Mouse (Mus musculus): Measurements from ENCODE around the gene Tor1aip1.
A peak's percentile ranks its signal among the peaks of the same experiment; 100 is the strongest.
"Not testable (repeated sequence)": the region's sequence is repeated elsewhere in the genome, so short reads cannot be mapped to it uniquely, and the experiment has no call there.

Gene Tor1aip1

DNA sequence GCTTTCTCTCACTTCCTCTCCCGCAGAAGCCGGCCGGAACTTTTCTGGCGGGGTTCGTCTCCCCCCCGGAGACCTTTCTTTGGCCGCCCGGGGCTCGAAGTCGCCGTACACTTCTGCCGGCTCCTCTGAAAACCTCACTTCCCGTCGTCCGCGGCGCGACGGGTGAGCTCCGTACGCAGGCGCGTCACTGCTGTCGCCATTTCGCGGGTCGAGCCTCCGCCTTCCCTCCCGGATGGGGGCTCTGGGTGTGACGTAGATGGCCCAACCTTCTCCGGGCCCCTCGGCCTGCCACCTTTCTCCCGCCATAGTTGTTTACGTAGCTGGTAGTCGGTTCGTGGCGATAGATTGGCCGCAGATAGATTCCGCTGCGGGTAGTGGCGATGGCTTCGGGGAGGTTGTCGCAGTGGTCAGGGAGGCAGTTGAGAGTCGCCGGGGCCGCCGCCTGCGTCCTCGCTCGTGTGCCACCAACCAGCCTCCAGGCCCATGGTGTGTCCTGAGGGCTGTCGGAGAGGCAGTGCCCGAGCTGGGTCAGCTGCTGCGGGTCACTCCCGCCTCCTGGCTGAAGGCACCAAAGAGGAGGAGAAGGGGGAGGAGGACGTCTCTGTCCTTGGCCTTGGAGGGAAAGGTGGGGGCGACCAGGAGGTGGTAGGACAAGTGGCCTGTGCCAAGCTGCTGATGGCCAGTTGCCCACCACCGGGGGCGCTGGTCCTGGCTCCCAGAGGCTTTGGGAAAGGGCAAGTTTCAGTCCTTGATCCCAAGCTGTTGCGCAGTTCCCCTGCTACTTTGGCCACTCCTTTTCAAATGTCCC, at the start of gene Tor1aip1:
Gene Tor1aip1, minus strand, starts transcription at position 551 of the 808 bp plus-strand sequence.
- peak; percentile 94 to 97 for DNase-seq (ENCODE audit: low read depth in 1 of 2, low spot score in 2 of 2)

DNA sequence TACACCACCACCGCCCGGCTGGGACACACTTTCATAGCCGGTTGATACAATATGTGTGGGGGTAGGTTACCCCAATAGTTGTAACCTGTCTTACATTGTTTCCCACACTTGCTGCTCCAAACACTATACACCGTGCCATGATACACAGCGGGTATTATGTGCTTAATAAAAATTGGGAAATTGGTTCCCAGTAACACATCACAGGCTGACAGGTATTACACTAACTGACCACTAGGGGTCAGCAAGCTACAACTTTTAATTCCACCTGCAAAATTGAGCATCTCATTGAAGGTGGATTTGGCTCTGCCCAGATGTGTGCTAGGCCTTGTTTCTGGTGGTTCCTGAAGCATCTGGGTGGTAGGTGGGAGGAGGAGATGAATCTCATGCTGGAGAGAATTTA, 49.5 kb upstream of the Tor1aip1 start:
- DNase-seq (ENCODE audit: low read depth in 1 of 2, low spot score in 2 of 2): no peak

- no peak for DNase-seq (ENCODE audit: low read depth in 1 of 2, low spot score in 2 of 2)
These were observed 48.3 kb upstream of the Tor1aip1 start for GRCm38 (mm10) chr1:156084603-156085002.

DNA sequence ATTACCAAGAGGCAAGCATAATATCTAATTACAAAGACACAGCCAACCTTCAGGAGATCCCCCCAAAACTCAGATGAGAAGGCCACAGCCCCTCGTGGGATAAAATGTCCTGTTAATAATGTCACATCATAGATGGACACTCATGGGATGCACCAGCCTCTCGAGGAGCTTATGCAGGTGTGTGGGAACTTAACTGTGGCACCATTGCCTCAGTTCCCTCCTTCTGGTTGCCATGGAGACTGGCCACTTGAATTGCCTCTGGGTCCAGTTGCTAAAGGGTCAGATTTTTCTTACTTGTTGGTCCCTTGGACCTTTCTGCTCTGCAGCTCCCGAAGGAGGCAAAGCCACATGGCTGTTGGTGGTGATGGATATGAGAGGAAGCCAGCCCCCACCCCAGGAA, 41.4 kb upstream of the Tor1aip1 start:
- no peak for DNase-seq (ENCODE audit: low read depth in 1 of 2, low spot score in 2 of 2)

- DNase-seq (ENCODE audit: low read depth in 1 of 2, low spot score in 2 of 2): no peak
These were observed 40.2 kb upstream of the Tor1aip1 start for GRCm38 (mm10) chr1:156076474-156076873.

DNA sequence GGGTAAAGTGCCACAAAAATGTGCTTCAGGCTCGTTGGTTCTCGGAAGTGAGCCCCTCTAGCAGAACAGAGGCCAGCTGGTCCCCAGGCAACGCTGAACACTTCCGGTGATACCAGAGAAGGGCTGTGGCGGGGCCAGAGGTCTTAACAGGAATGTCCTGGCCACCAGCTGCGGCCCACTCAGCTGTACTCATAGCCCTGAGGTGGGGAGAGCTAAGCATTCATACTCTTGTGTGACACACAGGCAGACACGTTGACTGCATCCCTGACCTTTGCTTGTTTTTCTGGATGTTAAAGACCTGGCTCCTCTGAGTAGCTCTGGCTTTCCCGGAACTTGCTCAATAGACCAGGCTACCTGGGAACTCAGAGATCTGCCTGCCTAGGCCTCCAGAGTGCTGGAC, 38.3 kb upstream of the Tor1aip1 start:
- no peak for DNase-seq (ENCODE audit: low read depth in 1 of 2, low spot score in 2 of 2)

DNA sequence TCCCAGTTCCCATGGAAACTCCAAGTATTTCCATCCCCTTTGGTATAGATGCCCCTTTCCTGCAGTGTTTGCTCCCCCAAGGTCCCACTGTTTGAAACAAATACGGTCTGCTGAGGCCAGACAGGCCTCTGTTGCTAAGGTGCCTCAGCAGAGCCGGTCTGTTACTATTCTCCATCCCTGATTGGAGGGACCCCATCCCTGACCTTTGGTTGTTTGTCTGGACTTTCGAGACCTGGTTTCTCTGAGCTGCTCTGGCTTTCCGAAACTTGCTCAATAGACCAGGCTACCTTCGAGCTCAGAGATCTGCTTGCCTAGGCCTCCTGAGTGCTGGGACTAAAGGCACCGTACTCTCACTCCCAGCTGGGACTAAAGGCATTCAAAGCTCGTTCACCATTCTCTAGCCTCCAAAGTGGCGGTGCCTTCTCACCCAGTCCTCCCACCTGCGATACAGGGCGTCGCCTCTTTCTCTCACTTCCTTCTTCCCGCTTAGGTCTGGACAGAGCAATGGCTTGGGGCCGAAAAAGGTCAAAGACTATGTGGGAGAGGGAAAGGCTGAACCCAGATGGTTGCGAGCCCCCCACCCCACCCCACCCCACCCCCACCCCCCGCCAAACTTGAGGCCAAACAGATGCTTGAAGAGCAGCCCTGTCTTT, 37.0 kb upstream of the Tor1aip1 start:
- DNase-seq (ENCODE audit: low read depth in 1 of 2, low spot score in 2 of 2): no peak

- no peak for DNase-seq (ENCODE audit: low read depth in 1 of 2, low spot score in 2 of 2)
These were observed 33.8 kb upstream of the Tor1aip1 start for GRCm38 (mm10) chr1:156070106-156070505.

- peak in 1 of 2 experiments; percentile 32 for DNase-seq (ENCODE audit: low read depth in 1 of 2, low spot score in 2 of 2)
These were observed 29.9 kb upstream of the Tor1aip1 start for GRCm38 (mm10) chr1:156066133-156066532.

- no peak for DNase-seq (ENCODE audit: low read depth in 1 of 2, low spot score in 2 of 2)
These were observed 25.9 kb upstream of the Tor1aip1 start for GRCm38 (mm10) chr1:156062193-156062592.

DNA sequence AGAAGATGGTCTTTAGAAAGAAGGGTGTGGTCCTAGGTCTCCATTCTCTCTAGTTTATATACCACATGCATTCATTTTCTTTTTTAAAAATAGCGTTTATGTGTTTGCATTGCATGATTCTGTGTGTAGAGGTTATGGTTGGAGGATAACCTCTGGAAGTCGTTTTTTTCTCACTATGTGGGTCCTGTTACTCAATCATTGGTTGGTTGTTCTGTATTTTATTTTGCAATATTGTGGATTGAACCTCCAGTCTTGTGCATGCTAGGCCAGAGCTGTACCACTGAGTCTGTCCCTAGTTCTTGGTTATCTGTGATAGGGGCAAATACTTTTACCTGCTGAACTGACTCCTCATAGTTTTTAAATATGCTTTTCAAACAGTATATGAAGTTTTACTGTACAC, 21.9 kb upstream of the Tor1aip1 start:
- no peak for DNase-seq (ENCODE audit: low read depth in 1 of 2, low spot score in 2 of 2)

GRCm38 (mm10) chr1:156046688-156047087, 10.4 kb upstream of the Tor1aip1 start:
- no peak for DNase-seq (ENCODE audit: low read depth in 1 of 2, low spot score in 2 of 2)

DNA sequence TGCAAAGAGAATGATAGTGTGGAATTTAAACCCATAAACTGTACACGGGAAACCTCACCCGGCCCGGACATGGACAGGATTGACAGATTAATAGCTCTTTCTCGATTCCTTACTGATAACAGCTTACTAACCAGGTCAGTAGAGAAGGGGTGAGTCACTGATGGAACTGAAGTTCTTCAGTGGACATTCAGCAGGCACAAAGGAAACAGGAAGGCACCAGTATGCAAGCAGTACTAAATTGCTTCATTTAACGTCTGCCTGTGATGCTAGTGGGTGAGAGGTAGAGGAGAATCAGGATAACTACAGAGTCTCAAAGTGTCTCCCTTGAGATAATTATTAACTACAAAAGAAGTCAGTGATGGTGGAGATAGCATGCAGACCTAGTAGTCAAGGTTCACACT, 7.9 kb upstream of the Tor1aip1 start:
- DNase-seq (ENCODE audit: low read depth in 1 of 2, low spot score in 2 of 2): no peak

GRCm38 (mm10) chr1:156043027-156043426, 6.7 kb upstream of the Tor1aip1 start:
- DNase-seq (ENCODE audit: low read depth in 1 of 2, low spot score in 2 of 2): no peak

DNA sequence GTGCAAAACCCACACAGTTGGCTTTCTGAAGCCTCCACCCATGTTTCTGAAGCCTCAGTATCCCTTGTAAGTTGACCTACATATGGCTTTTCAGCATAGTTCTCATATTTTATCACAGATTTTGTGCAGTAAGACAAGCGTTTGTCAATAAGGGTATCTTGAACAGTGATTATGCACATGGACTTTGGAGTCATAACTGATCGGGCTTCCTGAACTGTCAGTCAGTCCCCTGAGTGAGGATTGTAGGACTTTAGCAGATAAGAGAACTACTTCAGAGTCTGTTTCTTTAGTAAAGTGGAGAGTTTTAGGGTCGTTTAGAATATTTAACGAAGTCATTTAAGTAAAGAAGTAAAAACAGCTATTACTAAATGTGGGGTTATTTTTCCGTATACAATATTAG, 6.2 kb upstream of the Tor1aip1 start:
- DNase-seq (ENCODE audit: low read depth in 1 of 2, low spot score in 2 of 2): no peak

DNA sequence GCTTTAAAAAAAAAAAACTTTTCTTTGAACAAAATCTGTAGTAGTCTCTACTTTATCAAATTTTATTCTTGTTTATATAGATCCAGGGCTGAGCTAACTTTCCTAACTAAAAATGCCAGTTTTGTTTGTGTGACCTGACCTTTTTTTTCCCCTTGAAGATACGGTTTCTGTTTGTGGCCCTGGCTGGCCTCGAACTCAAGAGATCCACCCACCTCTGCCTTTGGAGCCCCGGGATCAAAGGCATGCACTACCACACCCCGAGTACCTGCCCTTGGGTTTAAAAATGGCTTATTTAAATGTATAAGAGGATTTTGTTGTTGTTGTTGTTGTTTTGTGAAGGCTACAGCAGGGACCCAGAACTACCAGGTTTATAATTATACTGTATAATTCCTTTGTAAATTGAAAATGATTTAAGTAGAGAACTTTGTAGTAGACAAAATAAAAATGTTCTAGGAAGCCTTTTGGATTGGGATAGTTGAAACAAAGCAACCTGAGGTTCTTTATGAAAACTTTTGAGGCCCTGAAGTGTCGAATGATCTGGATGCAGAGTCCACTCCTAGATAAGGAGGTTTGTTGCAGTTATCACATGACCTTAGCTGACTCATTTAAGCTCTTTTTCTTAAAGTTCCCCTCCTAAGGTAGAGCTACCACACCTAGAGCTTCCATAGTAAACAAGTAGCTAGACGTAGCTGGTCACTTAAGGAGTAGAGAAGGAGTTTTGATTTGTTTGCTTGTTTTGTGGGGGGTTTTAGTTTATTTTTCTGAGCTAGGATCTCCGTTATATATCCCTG, 5.4 kb upstream of the Tor1aip1 start:
- DNase-seq (ENCODE audit: low read depth in 1 of 2, low spot score in 2 of 2): no peak

DNA sequence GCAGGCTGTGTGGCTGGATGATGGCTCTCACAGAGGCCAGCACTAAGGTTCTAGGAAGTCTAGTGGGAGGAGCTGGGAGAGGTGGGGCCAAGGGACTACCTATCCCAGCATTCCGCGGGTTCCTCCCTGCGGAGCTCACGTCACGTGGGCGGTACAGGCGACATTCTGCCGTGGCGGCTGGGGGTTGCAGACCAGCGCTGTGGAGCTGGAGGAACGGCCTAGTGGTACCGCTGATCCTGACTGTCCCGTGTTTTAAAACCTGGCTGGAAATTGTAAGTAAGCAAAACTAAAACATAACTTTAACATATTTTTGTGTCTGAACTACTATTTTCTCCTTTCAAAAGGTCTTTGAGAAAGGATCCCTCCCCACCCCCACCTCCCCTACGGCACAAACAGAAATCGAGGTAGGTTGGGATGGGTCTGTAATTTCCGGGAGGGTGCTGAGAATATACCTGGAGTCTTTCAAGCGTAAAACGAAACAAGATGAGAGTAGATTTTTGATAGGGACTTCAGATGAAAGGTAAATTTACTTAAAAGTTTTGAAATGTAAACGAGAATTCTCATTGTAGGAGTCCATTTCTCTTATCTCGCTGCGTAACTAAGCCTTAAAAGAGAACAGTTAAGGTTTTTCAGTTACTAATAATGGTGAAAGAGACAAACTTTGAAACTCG, 4.6 kb upstream of the Tor1aip1 start:
- peak; percentile 63 to 73 for DNase-seq (ENCODE audit: low read depth in 1 of 2, low spot score in 2 of 2)

DNA sequence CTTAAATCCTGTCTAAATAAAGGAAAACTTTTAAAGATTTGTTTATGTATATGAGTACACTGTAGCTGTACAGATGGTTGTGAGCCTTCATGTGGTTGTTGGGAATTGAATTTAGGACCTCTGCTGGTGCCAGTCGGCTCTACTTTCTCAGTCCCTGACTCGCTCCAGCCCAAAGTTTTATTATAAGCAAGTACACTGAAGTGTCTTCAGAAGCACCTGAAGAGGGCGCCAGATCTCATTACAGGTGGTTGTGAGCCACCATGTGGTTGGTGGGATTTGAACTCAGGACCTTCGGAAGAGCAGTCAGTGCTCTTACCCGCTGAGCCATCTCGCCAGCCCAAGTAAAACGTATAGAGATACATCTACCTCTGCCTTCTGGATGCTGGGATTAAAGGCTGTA, 3.7 kb upstream of the Tor1aip1 start:
- not testable (repeated sequence) for DNase-seq (ENCODE audit: low read depth in 1 of 2, low spot score in 2 of 2)

- DNase-seq (ENCODE audit: low read depth in 1 of 2, low spot score in 2 of 2): no peak
These were observed 884 bp upstream of the Tor1aip1 start for GRCm38 (mm10) chr1:156037144-156037583.

GRCm38 (mm10) chr1:156035269-156035929, 881 bp downstream of the Tor1aip1 start, which contains the start of gene Tor1aip2:
Tor1aip2 (plus strand) TSS chr1:156035403.
- DNase-seq (ENCODE audit: low read depth in 1 of 2, low spot score in 2 of 2): no peak

- no peak for DNase-seq (ENCODE audit: low read depth in 1 of 2, low spot score in 2 of 2)
These were observed 1.6 kb downstream of the Tor1aip1 start for GRCm38 (mm10) chr1:156034661-156035060.

Data from monocyte, adult 2 months (primary cell).